8 mouse cellular contexts compared by ENCODE assay signal in the genomic region with DNA sequence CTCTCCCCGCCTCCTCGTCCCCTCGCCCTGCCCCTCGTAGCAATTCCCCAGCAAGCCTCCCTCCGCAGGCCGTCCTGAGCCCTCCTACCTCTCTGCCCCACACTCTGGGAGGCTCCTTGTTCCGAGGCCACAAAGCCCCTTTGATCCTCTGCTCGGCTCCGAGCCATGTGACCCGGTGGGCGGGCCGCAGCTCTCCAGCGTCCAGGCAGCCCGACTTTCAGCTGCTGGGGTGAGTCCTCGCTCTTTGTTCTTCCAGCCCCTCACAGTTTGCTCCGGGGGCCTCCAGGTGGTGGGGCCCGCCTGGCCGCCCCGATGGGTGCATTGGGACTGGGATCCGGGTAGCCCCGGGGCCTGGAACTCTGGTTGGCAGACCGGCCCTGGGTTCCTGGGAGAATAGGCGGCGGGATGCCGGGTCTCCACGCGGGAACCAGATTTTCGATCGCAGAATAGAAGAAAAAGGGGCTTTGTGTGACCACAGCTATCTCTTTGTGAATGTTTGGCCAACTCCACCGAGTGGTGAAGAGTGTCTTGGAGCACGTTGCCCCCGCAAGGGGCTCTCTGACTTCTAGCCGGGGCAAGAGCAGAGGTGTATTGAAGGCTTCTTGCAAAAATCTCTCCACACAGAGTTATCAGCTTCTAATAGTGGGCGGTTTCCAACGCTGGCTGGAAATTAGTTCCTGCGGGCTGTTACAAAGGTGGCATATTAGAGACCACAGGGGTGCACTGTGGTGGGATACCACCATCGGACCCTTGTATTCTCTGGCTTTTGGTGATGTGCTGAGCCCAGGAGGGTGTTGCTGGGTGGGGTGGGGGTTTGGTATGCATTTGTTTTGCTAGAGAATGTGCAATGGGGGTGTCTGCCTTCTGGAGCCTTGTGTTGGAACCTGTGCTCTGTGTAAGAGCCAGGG.
DNase-seq lines count a peak whose midpoint lies in the region; ATAC-seq and TF ChIP-seq lines count a peak whose summit lies in the region.

No protein-coding gene starts in this region.

- peak overlapping the region; percentile 96 for H3K4me2 ChIP-seq in heart, embryonic 16.5 days (ENCODE audit: low read depth, low read length)
- H3K4me2 ChIP-seq in lung, postnatal 0 days (replicated peaks; ENCODE audit: low read depth, low read length) = peak overlapping the region; percentile 79

- peak; percentile 56 for DNase-seq in B cell, adult 2 months
- DNase-seq in ES-CJ7 (ENCODE audit: low read depth, low spot score) (peak; percentile 82), adipocyte (ENCODE audit: low spot score) (no peak)
- DNase-seq in embryo, embryonic 11 days = peak; percentile 95
- DNase-seq in layer of hippocampus, adult 9-11 months = peak; percentile 73
- peak; percentile 66 for DNase-seq in lung, postnatal 0 days (ENCODE audit: low spot score)
- peak; percentile 77 for DNase-seq in ovary, postnatal 36 days (ENCODE audit: low spot score)

- peak overlapping the region; percentile 68 for H3K4me3 ChIP-seq in heart, embryonic 16.5 days (ENCODE audit: low read length)
- peak overlapping the region; percentile 31 for H3K4me3 ChIP-seq in lung, postnatal 0 days (ENCODE audit: low read depth, low read length)

- no peaks in the 10 kb centered on the region for H3K9me3 ChIP-seq in heart, embryonic 16.5 days (replicated peaks; ENCODE audit: control insufficient read depth, low read length)
- no peaks in the 10 kb centered on the region for H3K9me3 ChIP-seq in lung, postnatal 0 days (ENCODE audit: low read length)

- no peak for TF ChIP-seq CTCF in lung, postnatal 0 days (IDR thresholded peaks at IDR 0.05)

- peak overlapping the region; percentile 88 for H3K9ac ChIP-seq in heart, embryonic 16.5 days (ENCODE audit: low read length)
- H3K9ac ChIP-seq in lung, postnatal 0 days (replicated peaks; ENCODE audit: low read depth) = peak overlapping the region; percentile 34; the same call in 1 of the 2 replicates

- peak overlapping the region; percentile 82 for H3K27ac ChIP-seq in heart, embryonic 16.5 days (ENCODE audit: low read length)
- H3K27ac ChIP-seq in lung, postnatal 0 days (ENCODE audit: low read length) = peak overlapping the region; percentile 64

- H3K36me3 ChIP-seq in heart, embryonic 16.5 days (ENCODE audit: control insufficient read depth, insufficient read depth) = no peaks in the 10 kb centered on the region
- no peaks in the 10 kb centered on the region for H3K36me3 ChIP-seq in lung, postnatal 0 days (ENCODE audit: insufficient read depth, low read length)

- ATAC-seq in heart, embryonic 16.5 days (replicated peaks; ENCODE audit: extremely low read depth, insufficient read depth, low FRiP score) = peak; percentile 73
- peak; percentile 47 for ATAC-seq in lung, postnatal 0 days

- 2% methylated on average over 37 of the region's 37 CpGs for WGBS in heart, embryonic 16.5 days
- WGBS in lung, postnatal 0 days = 8% methylated on average over 36 of the region's 37 CpGs

- no peak for TF ChIP-seq EP300 in lung, postnatal 0 days (IDR thresholded peaks at IDR 0.05)

- no peaks in the 10 kb centered on the region for H3K27me3 ChIP-seq in heart, embryonic 16.5 days (ENCODE audit: control insufficient read depth, insufficient read depth, low read length)
- no peaks in the 10 kb centered on the region for H3K27me3 ChIP-seq in lung, postnatal 0 days (replicated peaks; ENCODE audit: insufficient read depth, low read length)

- H3K4me1 ChIP-seq in heart, embryonic 16.5 days (ENCODE audit: control insufficient read depth, insufficient read depth, low read length) = peaks cover 64% of the 10 kb centered on the region
- H3K4me1 ChIP-seq in lung, postnatal 0 days (ENCODE audit: insufficient read depth, low read depth, low read length) = peaks cover 33% of the 10 kb centered on the region; the same call in 1 of the 2 replicates
